Mouse (Mus musculus) lung, postnatal 0 days (tissue): Measurements from ENCODE around the gene Rnf31.

Experiments
- CTCF ChIP-seq: IDR thresholded peaks from 2 replicates; pipeline ENCODE4 v1.5.1; 2016; ENCODE audit warnings: antibody characterized with exemption, mild to moderate bottlenecking
- EP300 ChIP-seq: IDR thresholded peaks from 2 replicates; pipeline ENCODE4 v1.6.1; 2016; ENCODE audit warnings: antibody characterized with exemption, mild to moderate bottlenecking, control low read depth

- no peak for TF ChIP-seq CTCF
- no peak for TF ChIP-seq EP300
Observed at GRCm38 (mm10) chr14:55603271-55603632, 11.7 kb downstream of the Rnf31 start, which contains the start of gene Irf9.
